Mouse (Mus musculus) brain, embryonic 14.5 days (tissue): ENCODE measurements around the gene Tenm3.

Source experiments
- CTCF ChIP-seq: fragments of 200-500 bp; IDR thresholded peaks from 2 replicates; pipeline ENCODE4 v1.5.1; 2012; ENCODE audit warnings: inconsistent platforms, mild to moderate bottlenecking, moderate library complexity, borderline replicate concordance; ENCODE audit not compliant: insufficient read depth, insufficient read length; ENCODE audit errors: extremely low read depth
- POLR2A ChIP-seq: fragments of 200-500 bp; IDR thresholded peaks from 2 replicates; pipeline ENCODE4 v1.6.1; 2012; ENCODE audit warnings: mild to moderate bottlenecking, inconsistent platforms, borderline replicate concordance; ENCODE audit not compliant: poor library complexity, insufficient read depth, insufficient read length, severe bottlenecking; ENCODE audit errors: extremely low read depth

DNA sequence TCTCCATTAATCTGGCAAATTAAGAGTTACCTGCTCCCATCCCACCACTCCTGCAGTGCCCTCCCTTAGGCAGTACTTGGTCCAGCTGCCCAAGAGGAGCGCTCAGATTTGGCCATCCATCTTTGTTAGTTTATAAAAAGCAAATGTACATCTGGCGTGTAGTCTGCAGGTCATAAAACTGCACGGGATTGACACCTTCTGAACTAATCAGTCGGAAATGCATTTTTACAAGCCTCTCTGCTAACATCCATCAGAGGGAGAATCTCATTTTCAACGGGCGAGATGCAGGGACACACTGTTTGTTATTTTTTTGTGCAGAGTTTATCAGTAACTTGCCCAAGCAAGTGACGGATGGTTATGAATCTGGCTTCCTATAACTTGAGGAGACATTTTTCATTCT lies 539.5 kb downstream of the Tenm3 start:
- no peak for TF ChIP-seq POLR2A
- no peak for TF ChIP-seq CTCF
